Mouse (Mus musculus) naive thymus-derived CD4-positive, alpha-beta T cell, adult 2 months (primary cell): ENCODE measurements around the gene Snrpd3.
A peak's percentile ranks its signal among the peaks of the same experiment; 100 is the strongest.
"Not testable (repeated sequence)": the region's sequence is repeated elsewhere in the genome, so short reads cannot be mapped to it uniquely, and the experiment has no call there.

Experiments used
- DNase-seq: peaks from one replicate; pipeline ENCODE4 v3.0.0-alpha.2; 2011; ENCODE audit warnings: low read depth

The Snrpd3 gene

GRCm38 (mm10) chr10:75535423-75535822 lies 18.1 kb downstream of the Snrpd3 start:
- no peak for DNase-seq

- DNase-seq = peak; percentile 70
Measured at GRCm38 (mm10) chr10:75536123-75536522, 18.8 kb downstream of the Snrpd3 start.

GRCm38 (mm10) chr10:75547901-75548300 lies 30.6 kb downstream of the Snrpd3 start:
- no peak for DNase-seq

GRCm38 (mm10) chr10:75548486-75548885 lies 31.1 kb downstream of the Snrpd3 start:
- DNase-seq = no peak

- no peak for DNase-seq
Measured at GRCm38 (mm10) chr10:75549886-75550285, 32.5 kb downstream of the Snrpd3 start.

- no peak for DNase-seq
Measured at GRCm38 (mm10) chr10:75551175-75551574, 33.8 kb downstream of the Snrpd3 start.

GRCm38 (mm10) chr10:75552106-75552505 lies 34.8 kb downstream of the Snrpd3 start:
- DNase-seq = no peak

GRCm38 (mm10) chr10:75552701-75553450 lies 35.5 kb downstream of the Snrpd3 start:
- no peak for DNase-seq

GRCm38 (mm10) chr10:75554090-75554489 lies 36.7 kb downstream of the Snrpd3 start:
- DNase-seq = no peak

- DNase-seq = no peak
Measured at GRCm38 (mm10) chr10:75555557-75555956, 38.2 kb downstream of the Snrpd3 start.

GRCm38 (mm10) chr10:75556026-75556425 lies 38.7 kb downstream of the Snrpd3 start:
- no peak for DNase-seq

- DNase-seq = no peak
Measured at GRCm38 (mm10) chr10:75558515-75558914, 41.2 kb downstream of the Snrpd3 start.

- no peak for DNase-seq
Measured at GRCm38 (mm10) chr10:75559041-75559675, 41.8 kb downstream of the Snrpd3 start.

GRCm38 (mm10) chr10:75559676-75560548 lies 42.6 kb downstream of the Snrpd3 start, which contains the start of gene Lrrc75b:
Gene Lrrc75b (minus strand): TSS chr10:75560330.
- DNase-seq = peak; percentile 45

- DNase-seq = no peak
Measured at GRCm38 (mm10) chr10:75560549-75560899, 43.2 kb downstream of the Snrpd3 start.

- no peak for DNase-seq
Measured at GRCm38 (mm10) chr10:75561071-75561654, 43.8 kb downstream of the Snrpd3 start, which contains the start of gene Ggt1. Gene Ggt1 (plus strand): TSS chr10:75561604.

- no peak for DNase-seq
Measured at GRCm38 (mm10) chr10:75562596-75562995, 45.2 kb downstream of the Snrpd3 start.

GRCm38 (mm10) chr10:75564687-75565265 lies 47.4 kb downstream of the Snrpd3 start:
- DNase-seq = no peak

GRCm38 (mm10) chr10:75565436-75565835 lies 48.1 kb downstream of the Snrpd3 start:
- DNase-seq = peak; percentile 85

GRCm38 (mm10) chr10:75565906-75566305 lies 48.6 kb downstream of the Snrpd3 start:
- no peak for DNase-seq

- peak; percentile 49 for DNase-seq
Measured at GRCm38 (mm10) chr10:75566321-75566720, 49.0 kb downstream of the Snrpd3 start.

- not testable (repeated sequence) for DNase-seq
Measured at GRCm38 (mm10) chr10:75566765-75567164, 49.4 kb downstream of the Snrpd3 start.
